Mouse (Mus musculus): ENCODE results near the gene N4bp2l2.

Gene N4bp2l2

GRCm38 (mm10) chr5:150599301-150600294 lies 66.4 kb downstream of the N4bp2l2 start:
- DNase-seq (ENCODE audit: extremely low read depth, insufficient read length, low spot score) = no peak

GRCm38 (mm10) chr5:150598202-150599119 lies 67.5 kb downstream of the N4bp2l2 start:
- DNase-seq (ENCODE audit: extremely low read depth, insufficient read length, low spot score) = no peak

- no peak for DNase-seq (ENCODE audit: extremely low read depth, insufficient read length, low spot score)
Observed at GRCm38 (mm10) chr5:150597088-150597487, 68.9 kb downstream of the N4bp2l2 start, which contains the start of gene N4bp2l1. TSS of gene N4bp2l1 (minus strand) at chr5:150597188.

GRCm38 (mm10) chr5:150595366-150596016 lies 70.5 kb downstream of the N4bp2l2 start:
- DNase-seq (ENCODE audit: extremely low read depth, insufficient read length, low spot score) = no peak

GRCm38 (mm10) chr5:150594649-150595339 lies 71.2 kb downstream of the N4bp2l2 start:
- DNase-seq (ENCODE audit: extremely low read depth, insufficient read length, low spot score) = no peak

- no peak for DNase-seq (ENCODE audit: extremely low read depth, insufficient read length, low spot score)
Observed at GRCm38 (mm10) chr5:150593756-150594648, 72.0 kb downstream of the N4bp2l2 start.

GRCm38 (mm10) chr5:150592904-150593755 lies 72.9 kb downstream of the N4bp2l2 start:
- DNase-seq (ENCODE audit: extremely low read depth, insufficient read length, low spot score) = no peak

- DNase-seq (ENCODE audit: extremely low read depth, insufficient read length, low spot score) = no peak
Observed at GRCm38 (mm10) chr5:150592186-150592903, 73.6 kb downstream of the N4bp2l2 start.

GRCm38 (mm10) chr5:150589945-150590344 lies 76.0 kb downstream of the N4bp2l2 start:
- no peak for DNase-seq (ENCODE audit: extremely low read depth, insufficient read length, low spot score)

- DNase-seq (ENCODE audit: extremely low read depth, insufficient read length, low spot score) = no peak
Observed at GRCm38 (mm10) chr5:150584337-150584729, 81.7 kb downstream of the N4bp2l2 start.

GRCm38 (mm10) chr5:150583622-150584336 lies 82.2 kb downstream of the N4bp2l2 start:
- peak; percentile 58 for DNase-seq (ENCODE audit: extremely low read depth, insufficient read length, low spot score)

GRCm38 (mm10) chr5:150583181-150583580 lies 82.8 kb downstream of the N4bp2l2 start:
- DNase-seq (ENCODE audit: extremely low read depth, insufficient read length, low spot score) = no peak

- no peak for DNase-seq (ENCODE audit: extremely low read depth, insufficient read length, low spot score)
Observed at GRCm38 (mm10) chr5:150581180-150581579, 84.8 kb downstream of the N4bp2l2 start.

- peak; percentile 50 for DNase-seq (ENCODE audit: extremely low read depth, insufficient read length, low spot score)
Observed at GRCm38 (mm10) chr5:150578613-150579171, 87.3 kb downstream of the N4bp2l2 start.

GRCm38 (mm10) chr5:150576832-150577231 lies 89.2 kb downstream of the N4bp2l2 start:
- no peak for DNase-seq (ENCODE audit: extremely low read depth, insufficient read length, low spot score)

- no peak for DNase-seq (ENCODE audit: extremely low read depth, insufficient read length, low spot score)
Observed at GRCm38 (mm10) chr5:150574885-150575284, 91.1 kb downstream of the N4bp2l2 start.

Data from 3134 (cell line).